Mouse (Mus musculus) hindbrain, embryonic 12.5 days (tissue): ENCODE measurements around the gene Pa2g4. TPM values are rescaled to one million over a fixed set of nuclear protein-coding genes. Genes with fewer than 3 reads are reported as not detected.

Source experiments
- ATAC-seq: fragments of 200-750 bp; cut with Nextera tagmentation; 2 replicates; pipeline ENCODE4 v1.8.0; 2017; ENCODE audit warnings: moderate TSS enrichment; ENCODE audit not compliant: low FRiP score
- H3K27ac ChIP-seq: fragments of 300-500 bp; sonication (generic); 2 replicates; pipeline ENCODE4 v1.5.1; 2016; ENCODE audit warnings: mild to moderate bottlenecking
- H3K27me3 ChIP-seq: fragments of 300-500 bp; sonication (generic); 2 replicates; pipeline ENCODE4 v1.6.1; 2016; ENCODE audit warnings: mild to moderate bottlenecking
- H3K36me3 ChIP-seq: fragments of 300-500 bp; sonication (generic); 2 replicates; pipeline ENCODE4 v1.6.1; 2016; ENCODE audit warnings: mild to moderate bottlenecking
- H3K4me1 ChIP-seq: fragments of 300-500 bp; sonication (generic); 2 replicates; pipeline ENCODE4 v1.6.1; 2016
- H3K4me2 ChIP-seq: fragments of 300-500 bp; sonication (generic); replicated peaks from 2 replicates; pipeline ENCODE4 v1.6.1; 2016; ENCODE audit warnings: mild to moderate bottlenecking
- H3K4me3 ChIP-seq: fragments of 300-500 bp; sonication (generic); 2 replicates; pipeline ENCODE4 v1.5.1; 2016; ENCODE audit warnings: mild to moderate bottlenecking
- H3K9ac ChIP-seq: fragments of 300-500 bp; sonication (generic); 2 replicates; pipeline ENCODE4 v1.6.1; 2016; ENCODE audit warnings: mild to moderate bottlenecking, moderate library complexity
- H3K9me3 ChIP-seq: fragments of 300-500 bp; sonication (generic); replicated peaks from 2 replicates; pipeline ENCODE4 v1.6.1; 2016; ENCODE audit warnings: mild to moderate bottlenecking
- WGBS: fragments of 180-500 bp; shearing (Covaris S2); methylation state at CpG from one replicate; pipeline ENCODE4 v1.1.7; 2016; 5-methylcytosine and 5-hydroxymethylcytosine counted together
- polyA plus RNA-seq: library from polyadenylated mRNA; unstranded; fragments of >200 nt; fragmentation: Nextera tagmentation; extraction: Ambion mirVana; gene quantifications from 2 replicates; pipeline ENCODE4 v1.2.1, GENCODE M21; 2016

Pa2g4 gene
- polyA plus RNA-seq, 1 experiment from 2014 or later: 143 TPM

DNA sequence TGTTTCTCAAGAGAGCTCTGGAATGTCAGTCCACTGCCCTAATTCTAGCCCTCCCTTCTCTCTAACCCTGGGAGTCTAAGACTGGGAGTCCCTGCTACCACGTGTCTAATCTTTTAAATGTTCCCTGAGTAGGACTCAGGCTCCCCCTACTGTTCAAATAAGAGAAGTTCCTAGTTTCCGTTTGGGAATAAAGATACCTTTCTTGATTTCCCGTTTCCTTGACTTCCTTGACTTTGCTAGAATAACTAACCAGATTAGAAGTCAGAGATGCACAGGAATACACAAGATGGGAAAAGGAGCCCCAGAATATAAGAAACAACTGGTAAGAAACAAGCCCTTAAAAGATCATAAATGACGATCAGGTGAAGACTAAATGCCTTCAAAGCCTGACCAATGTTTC is 19.4 kb downstream of the Pa2g4 start:
- ATAC-seq: no peak
- peak overlapping the region; percentile 73 for H3K4me3 ChIP-seq
- peak overlapping the region; percentile 82 for H3K4me2 ChIP-seq
- H3K27ac ChIP-seq: no peak overlapping the region
- no peaks in the 10 kb centered on the region for H3K27me3 ChIP-seq
- H3K9me3 ChIP-seq: no peaks in the 10 kb centered on the region
- no peak overlapping the region for H3K9ac ChIP-seq
- H3K36me3 ChIP-seq: peaks cover 41% of the 10 kb centered on the region
- peaks cover 18% of the 10 kb centered on the region for H3K4me1 ChIP-seq
- WGBS: 17% methylated on average over 4 of the region's 4 CpGs

DNA sequence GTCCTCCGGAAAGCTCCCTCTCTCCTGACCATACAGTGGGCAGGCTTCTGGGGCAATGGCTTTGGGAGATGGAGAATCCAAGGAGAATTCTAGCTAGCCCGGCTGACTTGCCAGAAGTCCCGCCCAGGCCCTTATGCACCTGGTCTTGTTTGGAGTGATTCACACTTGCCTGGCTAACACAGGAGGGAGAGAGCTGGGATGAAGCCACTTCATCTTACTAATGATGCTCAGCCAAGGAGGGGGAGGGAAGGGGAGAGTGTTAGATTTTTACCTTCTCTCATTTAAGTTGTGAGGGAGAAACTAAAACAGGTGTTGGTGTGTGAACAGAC is 20.3 kb downstream of the Pa2g4 start:
- 93% methylated on average over 3 of the region's 3 CpGs for WGBS
- H3K4me2 ChIP-seq: no peak overlapping the region
- H3K27me3 ChIP-seq: no peaks in the 10 kb centered on the region
- no peak overlapping the region for H3K9ac ChIP-seq
- no peak overlapping the region for H3K27ac ChIP-seq
- H3K9me3 ChIP-seq: no peaks in the 10 kb centered on the region
- no peak overlapping the region for H3K4me3 ChIP-seq
- peaks cover 47% of the 10 kb centered on the region for H3K36me3 ChIP-seq
- no peak for ATAC-seq
- H3K4me1 ChIP-seq: peaks cover 18% of the 10 kb centered on the region

DNA sequence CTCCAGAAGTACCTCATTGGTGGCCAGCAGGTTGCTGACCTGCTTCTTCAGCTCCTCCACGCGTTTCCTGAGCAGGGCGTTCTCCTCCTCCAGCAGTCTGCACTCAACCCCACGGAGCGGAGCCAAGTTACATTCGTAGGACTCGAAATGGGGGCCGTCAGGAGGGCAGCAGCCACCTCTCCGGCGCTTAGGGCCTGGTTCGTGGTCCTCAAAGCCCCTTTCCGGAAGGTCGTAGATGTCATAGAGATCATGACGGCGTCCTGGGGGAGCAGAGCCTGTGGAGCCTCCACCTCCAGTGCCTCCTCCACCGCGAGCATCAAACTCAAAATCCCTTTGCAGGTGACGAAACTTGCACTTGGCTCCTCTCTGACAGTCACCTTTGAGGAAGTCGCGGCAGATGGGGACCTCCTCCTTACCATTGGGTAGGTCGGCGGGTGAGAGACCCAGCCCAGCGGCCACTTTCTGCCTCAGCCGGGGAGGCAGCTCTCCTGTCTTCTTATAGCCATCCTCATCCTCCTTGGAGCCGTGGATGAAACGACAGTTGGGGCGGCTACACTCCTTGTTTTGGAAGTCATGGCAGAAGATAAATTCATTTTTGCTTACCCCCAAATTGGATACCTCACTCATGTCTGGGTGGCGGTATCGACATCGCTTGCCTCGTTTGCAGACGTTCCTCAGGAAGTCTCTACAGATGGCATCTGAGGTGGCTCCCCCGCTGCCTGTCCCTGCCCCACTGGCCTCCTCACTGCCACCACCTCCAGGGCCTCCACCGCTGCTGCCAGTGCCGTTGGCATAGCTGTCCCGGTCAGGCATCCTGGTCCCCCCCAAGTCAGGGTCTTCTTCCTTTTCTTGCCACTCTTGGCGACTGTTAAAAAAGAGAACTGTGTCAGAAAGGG is 20.9 kb downstream of the Pa2g4 start:
- ATAC-seq: no peak
- Histone ChIP-seq H3K9me3 (no peaks in the 10 kb centered on the region), H3K27me3 (no peaks in the 10 kb centered on the region), H3K4me3 (no peak overlapping the region), H3K4me2 (no peak overlapping the region), H3K27ac (no peak overlapping the region), H3K36me3 (peaks cover 47% of the 10 kb centered on the region), H3K9ac (no peak overlapping the region), H3K4me1 (peaks cover 18% of the 10 kb centered on the region)
- 95% methylated on average over 37 of the region's 37 CpGs for WGBS

DNA sequence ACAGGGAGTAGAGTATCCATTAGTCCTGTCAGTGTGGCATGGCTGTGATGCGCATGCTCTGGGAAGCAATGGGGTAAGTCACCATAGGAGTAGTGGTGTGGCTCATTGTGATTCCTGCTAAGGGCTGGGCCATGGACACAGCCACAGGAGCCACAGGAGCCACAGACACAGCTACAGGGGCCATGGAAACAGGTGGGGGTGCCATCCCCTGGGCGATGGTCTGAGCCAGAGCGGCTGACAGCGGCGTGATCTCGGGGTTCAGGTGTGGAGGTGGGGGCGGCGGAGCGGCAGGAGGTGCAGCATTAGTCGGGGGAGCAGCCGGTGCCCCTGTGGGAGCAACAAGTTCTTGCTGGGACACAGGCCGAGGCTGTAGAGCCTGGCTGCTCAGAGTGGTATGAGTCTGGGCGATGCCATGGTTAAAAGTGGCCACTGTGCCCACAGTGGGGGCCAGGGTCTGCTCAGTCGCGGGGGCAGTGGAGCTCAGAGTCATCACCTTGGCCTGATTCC is 21.6 kb downstream of the Pa2g4 start:
- peaks cover 47% of the 10 kb centered on the region for H3K36me3 ChIP-seq
- no peak for ATAC-seq
- no peaks in the 10 kb centered on the region for H3K27me3 ChIP-seq
- H3K4me1 ChIP-seq: peaks cover 16% of the 10 kb centered on the region
- no peak overlapping the region for H3K4me3 ChIP-seq
- 97% methylated on average over 15 of the region's 15 CpGs for WGBS
- H3K9ac ChIP-seq: 0 out of 2 replicates have a peak overlapping the region, but pooled peaks have one; percentile 8
- no peak overlapping the region; the same call in 1 of the 2 replicates for H3K27ac ChIP-seq
- no peaks in the 10 kb centered on the region for H3K9me3 ChIP-seq
- no peak overlapping the region for H3K4me2 ChIP-seq

DNA sequence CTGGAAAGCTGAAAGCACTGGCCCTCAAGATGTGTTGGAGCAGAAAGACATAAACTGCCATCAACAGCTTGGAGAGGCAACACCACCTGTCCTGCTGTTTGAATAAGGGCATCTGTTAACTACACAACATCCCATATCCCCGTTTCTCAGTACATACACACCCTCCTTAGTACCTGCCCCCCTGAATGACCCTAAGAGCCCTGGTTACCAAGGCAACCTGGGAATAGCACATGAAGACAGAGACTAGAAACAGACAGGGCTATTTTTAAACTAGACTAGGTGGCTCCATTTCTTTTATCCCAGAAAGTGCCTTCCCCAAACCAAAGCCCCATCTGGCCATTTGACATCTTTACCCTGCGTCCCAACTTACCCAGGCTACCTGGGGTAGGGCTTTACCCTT is 22.7 kb downstream of the Pa2g4 start:
- Histone ChIP-seq H3K4me3 (no peak overlapping the region), H3K27ac (no peak overlapping the region), H3K9me3 (no peaks in the 10 kb centered on the region), H3K36me3 (peaks cover 47% of the 10 kb centered on the region), H3K4me2 (no peak overlapping the region), H3K4me1 (peaks cover 16% of the 10 kb centered on the region), H3K9ac (no peak overlapping the region), H3K27me3 (no peaks in the 10 kb centered on the region)
- 85% methylated on average over 2 of the region's 2 CpGs for WGBS
- no peak for ATAC-seq

DNA sequence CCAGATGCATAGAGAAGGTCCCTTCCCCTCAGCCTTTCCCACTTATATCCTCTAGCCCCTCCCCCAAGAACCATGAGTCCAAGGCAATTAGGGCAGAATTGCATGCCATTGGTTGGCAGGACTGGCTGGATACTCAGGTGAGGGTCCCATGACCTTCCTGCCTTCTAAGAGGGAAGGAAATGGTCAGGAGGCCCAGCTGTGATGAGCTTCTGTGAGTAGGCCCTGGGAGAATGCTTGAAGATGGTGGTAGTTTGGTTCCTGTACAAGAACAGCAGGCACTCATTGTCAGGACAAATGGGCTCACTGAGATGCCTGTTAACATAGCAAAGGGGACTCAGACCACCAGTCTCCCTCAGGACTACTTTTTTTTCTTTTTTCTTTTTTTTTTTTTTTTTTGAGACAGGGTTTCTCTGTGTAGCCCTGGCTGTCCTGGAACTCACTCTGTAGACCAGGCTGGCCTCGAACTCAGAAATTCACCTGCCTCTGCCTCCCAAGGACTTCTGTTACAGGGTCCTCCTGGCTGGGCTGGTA is 27.4 kb downstream of the Pa2g4 start:
- H3K9me3 ChIP-seq: no peaks in the 10 kb centered on the region
- H3K36me3 ChIP-seq: peaks cover 22% of the 10 kb centered on the region
- ATAC-seq: no peak
- no peak overlapping the region for H3K27ac ChIP-seq
- WGBS: 81% methylated on average over 1 of the region's 1 CpGs
- no peak overlapping the region for H3K4me2 ChIP-seq
- no peaks in the 10 kb centered on the region for H3K27me3 ChIP-seq
- no peak overlapping the region for H3K9ac ChIP-seq
- peaks cover 2% of the 10 kb centered on the region; the same call in 1 of the 2 replicates for H3K4me1 ChIP-seq
- H3K4me3 ChIP-seq: no peak overlapping the region

DNA sequence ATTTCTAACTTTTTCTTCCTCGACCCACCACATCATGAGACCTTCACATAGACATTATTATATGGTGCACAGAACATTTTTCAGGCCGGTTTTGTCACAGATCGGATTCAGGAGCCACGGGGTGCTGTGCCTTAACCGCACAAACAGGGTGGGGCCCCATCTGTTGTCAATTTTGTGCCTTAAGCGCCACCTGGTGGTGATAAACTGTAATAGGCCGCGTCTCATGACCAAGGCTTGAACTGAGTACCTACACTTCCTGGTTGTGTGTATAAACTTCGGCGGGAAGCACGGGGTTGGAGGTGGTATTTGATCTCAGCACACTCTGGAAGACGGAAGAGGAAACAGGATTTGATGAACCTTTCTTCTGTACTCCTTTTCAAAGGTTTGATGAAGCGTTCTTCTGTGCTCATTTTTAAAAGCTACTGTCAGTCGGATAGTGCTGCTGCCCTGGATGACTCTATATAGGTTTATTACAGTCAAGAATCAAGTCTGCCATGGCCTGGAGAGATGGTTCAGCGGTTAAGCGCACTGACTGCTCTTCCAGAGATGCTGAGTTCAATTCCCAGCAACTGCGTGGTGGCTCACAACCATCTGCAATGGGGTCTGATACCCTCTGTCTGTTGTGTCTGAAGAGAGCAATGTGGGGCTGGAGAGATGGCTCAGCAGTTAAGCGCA is 29.4 kb downstream of the Pa2g4 start:
- peak; percentile 91 for ATAC-seq
- H3K4me3 ChIP-seq: no peak overlapping the region
- H3K4me1 ChIP-seq: no peaks in the 10 kb centered on the region
- no peak overlapping the region for H3K9ac ChIP-seq
- H3K9me3 ChIP-seq: no peaks in the 10 kb centered on the region
- no peaks in the 10 kb centered on the region for H3K27me3 ChIP-seq
- 0 out of 2 replicates have a peak, but pooled peaks cover 6% of the 10 kb centered on the region for H3K36me3 ChIP-seq
- WGBS: 19% methylated on average over 18 of the region's 18 CpGs
- H3K4me2 ChIP-seq: peak overlapping the region; percentile 42
- H3K27ac ChIP-seq: no peak overlapping the region

DNA sequence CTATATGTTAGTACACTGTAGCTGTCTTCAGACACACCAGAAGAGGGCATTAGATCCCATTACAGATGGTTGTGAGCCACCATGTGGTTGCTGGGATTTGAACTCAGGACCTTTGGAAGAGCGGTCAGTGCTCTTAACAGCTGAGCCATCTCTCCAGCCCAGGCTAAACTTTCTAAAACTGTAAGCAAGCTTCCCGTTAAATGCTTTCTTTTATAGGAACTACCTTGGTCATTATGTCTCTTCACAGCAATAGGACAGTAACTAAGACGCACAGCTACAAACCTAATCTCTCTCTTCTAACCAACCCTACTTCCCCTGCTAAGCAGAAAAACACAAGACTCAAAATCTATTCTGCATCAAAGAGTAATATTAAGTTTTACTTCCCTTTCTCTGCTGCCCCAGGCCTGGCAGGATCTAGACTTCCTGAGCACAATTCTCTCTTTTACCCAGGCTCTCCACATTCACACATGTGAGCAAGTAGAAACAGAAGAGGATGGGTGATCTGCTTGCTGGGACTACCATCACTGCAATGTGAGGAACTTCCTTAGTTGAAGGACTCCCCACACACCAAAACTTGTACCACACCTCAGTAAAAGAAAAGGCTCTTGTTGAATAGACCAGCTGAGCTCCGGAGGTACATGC is 30.0 kb downstream of the Pa2g4 start:
- ATAC-seq: no peak
- Histone ChIP-seq H3K4me1 (no peaks in the 10 kb centered on the region), H3K4me3 (no peak overlapping the region), H3K9ac (no peak overlapping the region), H3K27ac (no peak overlapping the region), H3K27me3 (no peaks in the 10 kb centered on the region), H3K4me2 (peak overlapping the region; percentile 42), H3K9me3 (no peaks in the 10 kb centered on the region), H3K36me3 (0 out of 2 replicates have a peak, but pooled peaks cover under 1% of the 10 kb centered on the region)
- 73% methylated on average over 4 of the region's 4 CpGs for WGBS

DNA sequence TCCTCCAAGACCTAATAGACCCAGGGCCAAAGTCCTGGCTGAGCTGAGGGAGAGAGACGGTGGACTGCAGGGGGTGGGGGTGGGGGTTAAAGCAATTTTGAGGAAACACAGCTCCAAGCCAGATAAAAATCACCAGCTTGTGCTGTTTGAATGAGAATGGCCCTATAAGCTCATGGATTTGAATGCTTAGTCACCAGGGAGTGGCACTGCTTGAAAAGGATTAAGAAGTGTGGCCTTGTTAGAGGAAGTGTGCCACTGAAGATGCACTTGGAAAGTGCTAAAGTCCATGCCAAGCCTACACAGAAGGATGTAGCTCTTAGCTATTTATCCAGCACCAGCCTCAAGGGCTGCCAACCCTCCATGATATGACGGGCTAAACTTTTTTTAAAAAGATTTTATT is 30.6 kb downstream of the Pa2g4 start:
- Histone ChIP-seq H3K27me3 (no peaks in the 10 kb centered on the region), H3K36me3 (no peaks in the 10 kb centered on the region), H3K4me3 (no peak overlapping the region), H3K27ac (no peak overlapping the region), H3K9ac (no peak overlapping the region), H3K4me1 (no peaks in the 10 kb centered on the region), H3K4me2 (no peak overlapping the region), H3K9me3 (no peaks in the 10 kb centered on the region)
- WGBS: 82% methylated on average over 2 of the region's 2 CpGs
- no peak for ATAC-seq

DNA sequence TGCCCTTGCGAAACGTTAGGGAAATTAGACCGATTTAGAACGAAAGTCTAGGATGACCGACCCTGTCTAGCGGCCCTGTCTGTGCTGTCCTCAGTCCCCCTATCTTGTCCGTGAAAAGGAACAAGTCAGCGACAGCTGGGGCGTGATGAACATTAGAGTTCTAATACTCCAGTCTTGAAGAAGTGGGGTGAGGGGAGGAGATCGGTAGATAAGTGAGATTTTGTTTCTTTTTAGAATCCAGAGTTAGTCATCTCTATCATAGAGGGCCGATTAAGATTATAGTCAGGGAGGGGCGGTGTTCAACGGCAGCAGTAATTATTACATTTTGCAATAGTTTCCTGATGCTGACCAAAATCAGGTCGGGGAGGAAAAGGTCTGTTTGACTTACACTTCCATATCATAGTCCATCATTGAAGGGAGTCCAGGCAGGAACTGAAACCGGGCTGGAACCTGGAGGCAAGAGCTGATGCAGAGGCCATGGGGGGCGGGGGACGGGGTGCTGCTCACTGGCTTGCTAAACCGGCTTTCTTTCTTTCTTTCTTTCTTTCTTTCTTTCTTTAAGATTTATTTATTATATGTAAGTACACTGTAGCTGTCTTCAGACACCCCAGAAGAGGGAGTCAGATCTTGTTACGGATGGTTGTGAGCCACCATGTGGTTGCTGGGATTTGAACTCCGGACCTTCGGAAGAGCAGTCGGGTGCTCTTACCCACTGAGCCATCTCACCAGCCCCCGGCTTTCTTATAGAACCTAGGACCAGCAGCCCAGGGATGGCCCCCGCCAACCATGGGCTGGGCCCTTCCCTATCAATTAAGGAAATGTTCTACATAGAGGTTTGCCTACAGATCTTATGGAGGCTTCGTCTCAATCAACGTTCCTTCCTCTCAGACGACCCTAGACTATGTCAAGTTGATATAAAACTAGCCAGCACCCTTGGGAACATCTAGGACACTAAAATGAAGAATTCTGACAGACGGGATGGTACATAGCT is 39.1 kb downstream of the Pa2g4 start:
- Histone ChIP-seq H3K4me2 (peak overlapping the region; percentile 83), H3K9me3 (no peaks in the 10 kb centered on the region), H3K4me1 (peaks cover 17% of the 10 kb centered on the region), H3K4me3 (peak overlapping the region; percentile 59), H3K27me3 (peaks cover 35% of the 10 kb centered on the region), H3K9ac (no peak overlapping the region), H3K27ac (no peak overlapping the region), H3K36me3 (0 out of 2 replicates have a peak, but pooled peaks cover under 1% of the 10 kb centered on the region)
- 30% methylated on average over 28 of the region's 28 CpGs for WGBS
- 0 out of 2 replicates have a peak, but pooled peaks have one; percentile 29 for ATAC-seq

DNA sequence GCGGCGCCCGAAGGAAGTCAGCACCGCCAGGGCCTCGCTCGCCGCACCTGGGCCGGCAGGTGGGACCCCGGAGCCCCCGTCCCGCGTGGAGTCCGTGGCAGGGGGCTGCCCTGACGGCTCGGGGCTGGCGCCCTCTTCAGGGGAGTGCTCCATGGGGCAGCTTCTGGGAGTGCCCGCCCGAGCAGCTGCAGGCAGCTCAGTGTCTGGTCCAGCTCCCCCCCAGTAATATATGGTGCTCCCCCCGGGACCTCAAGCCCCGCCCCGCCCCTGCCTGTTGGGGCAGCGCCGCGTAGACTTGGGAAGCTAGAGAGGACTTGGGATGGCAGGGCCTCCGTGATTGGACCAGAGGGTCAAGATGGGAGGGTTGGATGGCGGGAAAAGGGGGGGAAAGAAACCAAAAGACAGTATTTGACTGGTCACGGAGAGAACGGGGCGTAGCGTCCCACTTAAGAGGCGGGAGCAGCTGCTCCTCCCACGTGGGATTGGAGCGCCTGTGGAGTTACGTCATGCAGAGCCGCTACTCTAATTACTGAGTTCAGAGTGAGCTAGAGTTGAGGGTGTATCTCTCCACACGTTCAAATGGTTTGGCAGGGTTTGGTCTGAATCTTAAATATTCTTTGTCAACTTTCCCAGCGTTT is 40.0 kb downstream of the Pa2g4 start, which contains the start of gene Esyt1:
TSS of gene Esyt1 (minus strand) at position 201 of the 638 bp plus-strand sequence.
- Histone ChIP-seq H3K27ac (peak within 1 kb of the TSS; percentile 35), H3K4me1 (peaks cover 17% of the 10 kb centered on the region), H3K4me3 (peak within 1 kb of the TSS; percentile 59), H3K4me2 (peak within 1 kb of the TSS; percentile 83), H3K9me3 (no peaks in the 10 kb centered on the region), H3K9ac (peak within 1 kb of the TSS; percentile 66), H3K27me3 (peaks cover 35% of the 10 kb centered on the region), H3K36me3 (0 out of 2 replicates have a peak, but pooled peaks cover 6% of the 10 kb centered on the region)
- peak; percentile 93 for ATAC-seq
- under 1% methylated on average over 37 of the region's 37 CpGs for WGBS
